Mouse (Mus musculus) forebrain, embryonic 13.5 days (tissue): Measurements from ENCODE around the gene Noa1. TPM values are rescaled to one million over a fixed set of nuclear protein-coding genes. Genes with fewer than 3 reads are reported as not detected.
A peak's percentile ranks its signal among the peaks of the same experiment; 100 is the strongest.

Source experiments
- ATAC-seq: fragments of 200-750 bp; cut with Nextera tagmentation; 2 replicates; pipeline ENCODE4 v1.8.0; 2017
- H3K27ac ChIP-seq: fragments of 300-500 bp; sonication (generic); 2 replicates; pipeline ENCODE4 v1.5.1; 2015; ENCODE audit warnings: inconsistent platforms, mild to moderate bottlenecking, moderate library complexity
- H3K27me3 ChIP-seq: fragments of 300-500 bp; sonication (generic); 2 replicates; pipeline ENCODE4 v1.6.1; 2015; ENCODE audit warnings: mild to moderate bottlenecking, inconsistent platforms
- H3K36me3 ChIP-seq: fragments of 300-500 bp; sonication (generic); 2 replicates; pipeline ENCODE4 v1.6.1; 2015; ENCODE audit warnings: mild to moderate bottlenecking, inconsistent platforms; ENCODE audit not compliant: poor library complexity, severe bottlenecking
- H3K4me1 ChIP-seq: fragments of 300-500 bp; sonication (generic); 2 replicates; pipeline ENCODE4 v1.6.1; 2015; ENCODE audit warnings: inconsistent platforms
- H3K4me2 ChIP-seq: fragments of 300-500 bp; sonication (generic); 2 replicates; pipeline ENCODE4 v1.6.1; 2015; ENCODE audit warnings: inconsistent platforms, mild to moderate bottlenecking, moderate library complexity
- H3K4me3 ChIP-seq: fragments of 300-500 bp; sonication (generic); 2 replicates; pipeline ENCODE4 v1.5.1; 2015; ENCODE audit warnings: mild to moderate bottlenecking, inconsistent platforms
- H3K9ac ChIP-seq: fragments of 300-500 bp; sonication (generic); 2 replicates; pipeline ENCODE4 v1.6.1; 2015; ENCODE audit warnings: mild to moderate bottlenecking, inconsistent platforms
- H3K9me3 ChIP-seq: fragments of 300-500 bp; sonication (generic); replicated peaks from 2 replicates; pipeline ENCODE4 v1.6.1; 2016; ENCODE audit warnings: inconsistent platforms
- WGBS: fragments of 180-500 bp; shearing (Covaris S2); methylation state at CpG from one replicate; pipeline ENCODE4 v1.1.7; 2015; 5-methylcytosine and 5-hydroxymethylcytosine counted together
- polyA plus RNA-seq: library from polyadenylated mRNA; unstranded; fragments of >200 nt; fragmentation: Nextera tagmentation; extraction: Ambion mirVana; gene quantifications from 2 replicates; pipeline ENCODE4 v1.2.1, GENCODE M21; 2015

Noa1 gene
- polyA plus RNA-seq, 1 experiment from 2014 or later, result 33.8 TPM

DNA sequence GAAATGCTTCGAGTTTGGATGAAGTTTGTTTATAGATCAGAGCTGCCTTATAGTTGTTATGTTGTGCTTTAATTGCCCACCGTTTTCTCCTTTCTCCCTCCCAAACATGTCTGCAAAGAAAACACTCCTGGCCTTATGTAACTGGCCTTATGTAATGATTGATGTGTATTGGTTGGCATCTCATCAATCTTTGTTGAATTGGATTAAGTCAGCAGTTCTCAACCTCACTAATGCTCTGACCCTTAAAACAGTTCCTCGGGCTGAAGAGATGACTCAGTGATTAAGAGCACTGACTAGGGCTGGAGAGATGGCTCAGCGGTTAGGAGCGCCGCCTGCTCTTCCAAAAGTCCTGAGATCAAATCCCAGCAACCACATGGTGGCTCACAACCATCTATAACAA lies 5.1 kb upstream of the Noa1 start:
- Histone ChIP-seq H3K4me2 (no peak overlapping the region), H3K27me3 (no peaks in the 10 kb centered on the region), H3K27ac (no peak overlapping the region), H3K4me3 (no peak overlapping the region), H3K9ac (no peak overlapping the region), H3K4me1 (peaks cover 15% of the 10 kb centered on the region), H3K9me3 (no peaks in the 10 kb centered on the region), H3K36me3 (peaks cover 62% of the 10 kb centered on the region)
- 94% methylated on average over 6 of the region's 6 CpGs for WGBS
- ATAC-seq, result no peak

- Histone ChIP-seq H3K27me3 (no peaks in the 10 kb centered on the region), H3K9ac (no peak overlapping the region), H3K9me3 (no peaks in the 10 kb centered on the region), H3K4me2 (no peak overlapping the region), H3K36me3 (peaks cover 57% of the 10 kb centered on the region), H3K4me1 (peaks cover 15% of the 10 kb centered on the region), H3K27ac (no peak overlapping the region), H3K4me3 (no peak overlapping the region)
- WGBS, result 94% methylated on average over 4 of the region's 4 CpGs
- no peak for ATAC-seq
Measured at GRCm38 (mm10) chr5:77314206-77314605, 4.3 kb upstream of the Noa1 start.

DNA sequence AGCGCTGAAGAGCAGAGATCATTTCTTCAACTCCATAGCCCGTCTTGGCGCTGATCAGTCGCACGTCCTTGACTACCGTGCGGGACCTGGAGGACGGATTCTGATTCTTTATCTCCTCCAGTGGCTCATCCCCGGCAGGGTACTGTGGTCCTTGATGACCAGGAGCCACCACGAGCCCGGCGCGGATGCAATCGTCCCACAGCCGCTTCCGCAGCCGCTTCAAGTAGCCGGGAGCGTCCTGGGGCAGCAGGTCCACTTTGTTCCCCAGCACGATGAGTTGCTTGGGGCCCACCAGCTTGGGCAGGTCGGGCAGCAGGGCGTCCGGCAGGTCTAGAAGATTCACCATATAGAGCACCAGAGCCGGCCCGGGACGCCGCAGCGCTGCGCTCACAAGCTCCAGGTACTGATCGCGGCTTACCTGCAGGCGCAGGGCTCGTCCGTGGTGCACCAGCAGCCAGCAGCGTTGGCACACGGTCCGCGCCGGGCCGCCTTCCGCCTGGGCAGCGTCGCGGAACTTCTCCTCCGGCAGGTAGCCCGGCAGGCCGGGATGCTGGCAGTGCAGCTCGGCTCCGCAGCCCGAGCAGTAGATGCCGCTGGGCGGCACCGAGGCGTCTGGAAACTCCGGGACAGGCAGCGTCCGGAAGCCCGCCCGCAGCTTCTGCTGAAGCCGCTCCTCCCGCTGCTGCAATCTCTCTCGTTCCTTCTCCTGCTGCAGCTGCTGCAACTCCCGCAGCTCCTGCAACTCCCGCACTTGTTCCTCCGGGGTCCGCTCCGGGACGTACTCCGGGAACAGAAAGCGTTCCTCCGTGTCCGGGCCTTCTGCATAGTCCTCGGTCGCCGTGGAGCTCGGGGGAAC lies 605 bp downstream of the Noa1 start:
- H3K27ac ChIP-seq, result peak overlapping the region; percentile 88
- peak overlapping the region; percentile 94 for H3K9ac ChIP-seq
- no peaks in the 10 kb centered on the region for H3K27me3 ChIP-seq
- H3K36me3 ChIP-seq, result peaks cover 44% of the 10 kb centered on the region
- H3K9me3 ChIP-seq, result no peaks in the 10 kb centered on the region
- peak overlapping the region; percentile 99 for H3K4me2 ChIP-seq
- WGBS, result under 1% methylated on average over 74 of the region's 76 CpGs
- peak; percentile 25 for ATAC-seq
- peak overlapping the region; percentile 99 for H3K4me3 ChIP-seq
- H3K4me1 ChIP-seq, result peaks cover 35% of the 10 kb centered on the region

DNA sequence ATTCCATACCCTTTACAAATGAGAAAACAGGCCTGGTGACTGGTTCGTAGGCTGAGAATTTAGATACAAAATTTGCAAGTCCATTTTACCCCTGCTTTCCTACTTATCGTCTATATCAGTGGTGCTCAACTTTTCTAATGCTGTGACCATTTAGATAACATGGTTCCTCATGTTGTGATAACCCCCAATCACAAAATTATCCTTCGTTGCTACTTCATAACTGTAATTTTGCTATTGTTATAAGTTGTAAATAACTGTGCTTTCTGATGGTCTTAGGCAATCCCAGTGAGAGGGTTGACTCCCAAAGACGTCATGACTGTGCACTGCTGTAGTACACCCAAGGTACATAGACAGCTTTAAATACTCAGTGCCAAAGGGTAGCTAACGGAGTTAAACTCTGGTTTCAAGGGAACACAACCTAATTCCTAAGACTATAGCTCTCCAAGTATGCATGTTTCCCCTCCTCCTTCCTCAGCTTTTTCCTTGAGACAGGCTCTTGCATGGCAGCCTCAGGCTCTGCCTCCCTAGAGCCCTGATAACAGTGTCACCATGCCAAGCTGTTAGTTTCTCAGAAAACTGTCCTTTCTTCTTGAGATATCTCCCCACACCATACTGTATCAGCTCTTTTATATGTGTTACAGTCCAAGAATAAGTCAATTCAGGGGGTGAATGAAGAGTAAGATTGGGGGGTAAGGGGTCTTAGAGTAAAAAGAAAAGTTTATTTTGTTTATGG lies 1.9 kb downstream of the Noa1 start:
- Histone ChIP-seq H3K27me3 (no peaks in the 10 kb centered on the region), H3K9ac (peak overlapping the region; percentile 94), H3K4me2 (peak overlapping the region; percentile 99), H3K4me1 (peaks cover 35% of the 10 kb centered on the region), H3K9me3 (no peaks in the 10 kb centered on the region), H3K27ac (no peak overlapping the region), H3K36me3 (peaks cover 41% of the 10 kb centered on the region), H3K4me3 (peak overlapping the region; percentile 99)
- WGBS, result 81% methylated on average over 5 of the region's 5 CpGs
- no peak for ATAC-seq

DNA sequence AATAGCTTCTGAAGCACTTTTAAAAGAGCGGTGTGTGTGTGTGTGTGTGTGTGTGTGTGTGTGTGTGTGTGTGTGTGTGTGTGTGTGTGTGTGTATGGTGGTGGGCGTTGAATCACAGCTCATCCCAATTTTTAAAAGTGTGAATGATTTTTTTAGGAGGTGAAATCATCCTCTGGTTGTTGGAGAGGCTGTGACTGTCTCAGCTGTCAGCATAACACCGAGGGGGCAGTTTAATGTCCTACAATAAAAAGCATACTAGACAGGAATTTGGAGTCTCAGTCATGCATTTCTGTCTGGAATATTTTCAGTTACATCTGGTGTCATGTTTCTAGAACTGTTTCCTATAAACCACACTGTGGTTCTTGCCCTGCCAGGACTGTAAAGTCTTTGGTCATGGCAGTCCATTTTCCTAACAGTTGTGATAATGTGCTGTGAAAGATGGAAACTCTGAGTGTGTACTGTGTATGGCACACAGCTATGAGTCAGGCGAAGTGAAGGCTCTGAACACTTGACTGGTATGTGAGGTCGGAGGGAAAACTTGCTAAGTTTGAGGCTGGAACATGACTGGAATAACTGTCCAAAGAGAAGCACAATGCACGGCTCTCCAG lies 8.5 kb downstream of the Noa1 start:
- Histone ChIP-seq H3K27ac (no peak overlapping the region), H3K4me2 (no peak overlapping the region), H3K9ac (no peak overlapping the region), H3K4me3 (no peak overlapping the region), H3K27me3 (no peaks in the 10 kb centered on the region), H3K4me1 (no peaks in the 10 kb centered on the region), H3K9me3 (no peaks in the 10 kb centered on the region), H3K36me3 (peaks cover 76% of the 10 kb centered on the region)
- no peak for ATAC-seq
- WGBS, result 93% methylated on average over 6 of the region's 6 CpGs

GRCm38 (mm10) chr5:77299486-77299885 lies 10.4 kb downstream of the Noa1 start:
- no peak for ATAC-seq
- WGBS, result 92% methylated on average over 2 of the region's 2 CpGs
- H3K9ac ChIP-seq, result no peak overlapping the region
- no peaks in the 10 kb centered on the region for H3K9me3 ChIP-seq
- H3K4me1 ChIP-seq, result no peaks in the 10 kb centered on the region
- H3K36me3 ChIP-seq, result peaks cover 74% of the 10 kb centered on the region
- H3K27me3 ChIP-seq, result no peaks in the 10 kb centered on the region
- no peak overlapping the region for H3K4me3 ChIP-seq
- H3K4me2 ChIP-seq, result no peak overlapping the region
- no peak overlapping the region for H3K27ac ChIP-seq

- Histone ChIP-seq H3K27ac (no peak overlapping the region), H3K27me3 (no peaks in the 10 kb centered on the region), H3K4me1 (no peaks in the 10 kb centered on the region), H3K9me3 (no peaks in the 10 kb centered on the region), H3K9ac (no peak overlapping the region), H3K4me2 (no peak overlapping the region), H3K4me3 (no peak overlapping the region), H3K36me3 (peaks cover 93% of the 10 kb centered on the region)
- no peak for ATAC-seq
- 92% methylated on average over 7 of the region's 7 CpGs for WGBS
Measured at GRCm38 (mm10) chr5:77292803-77293522, 16.9 kb downstream of the Noa1 start.

DNA sequence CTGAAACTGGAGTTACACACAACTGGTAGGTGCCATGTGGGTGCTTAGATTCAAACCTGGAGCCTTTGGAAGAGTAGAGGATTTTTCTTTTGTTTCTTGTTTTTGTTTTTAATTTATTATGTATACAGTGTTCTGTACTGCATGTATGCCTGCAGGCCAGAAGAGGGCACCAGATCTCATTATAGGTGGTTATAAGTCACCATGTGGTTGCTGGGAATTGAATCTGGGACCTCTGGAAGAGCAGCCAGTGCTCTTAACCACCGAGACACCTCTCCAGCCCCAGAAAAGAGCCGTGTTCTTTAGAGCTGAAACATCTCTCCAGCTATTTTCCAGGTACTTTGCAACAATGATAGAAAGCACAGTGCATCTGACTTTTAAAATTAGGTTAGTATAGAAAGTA lies 19.3 kb downstream of the Noa1 start:
- Histone ChIP-seq H3K4me1 (no peaks in the 10 kb centered on the region), H3K9ac (no peak overlapping the region), H3K9me3 (no peaks in the 10 kb centered on the region), H3K4me2 (no peak overlapping the region), H3K36me3 (peaks cover 88% of the 10 kb centered on the region), H3K27me3 (no peaks in the 10 kb centered on the region), H3K4me3 (no peak overlapping the region), H3K27ac (no peak overlapping the region)
- ATAC-seq, result no peak
- WGBS, result 91% methylated on average over 2 of the region's 2 CpGs

DNA sequence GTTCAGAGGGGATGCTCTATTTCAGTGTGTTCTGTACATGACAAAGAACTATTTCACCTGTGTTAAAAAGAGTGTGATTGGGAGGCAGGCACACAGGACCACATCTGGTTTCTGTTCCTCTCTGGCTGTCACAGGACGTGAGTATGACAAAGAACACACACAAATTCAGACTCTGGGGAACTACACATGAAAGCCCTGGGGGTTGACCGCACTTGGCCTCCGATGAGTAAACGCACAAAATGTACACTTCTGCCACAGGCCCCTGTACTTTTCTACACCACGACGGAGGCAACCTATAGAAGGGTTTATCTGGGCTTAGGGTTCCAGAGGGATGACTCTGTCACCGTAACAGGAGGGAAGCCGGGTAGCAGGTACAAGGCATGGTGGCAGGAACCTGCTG lies 20.2 kb downstream of the Noa1 start:
- Histone ChIP-seq H3K9ac (no peak overlapping the region), H3K36me3 (peaks cover 80% of the 10 kb centered on the region)
- 92% methylated on average over 8 of the region's 8 CpGs for WGBS

DNA sequence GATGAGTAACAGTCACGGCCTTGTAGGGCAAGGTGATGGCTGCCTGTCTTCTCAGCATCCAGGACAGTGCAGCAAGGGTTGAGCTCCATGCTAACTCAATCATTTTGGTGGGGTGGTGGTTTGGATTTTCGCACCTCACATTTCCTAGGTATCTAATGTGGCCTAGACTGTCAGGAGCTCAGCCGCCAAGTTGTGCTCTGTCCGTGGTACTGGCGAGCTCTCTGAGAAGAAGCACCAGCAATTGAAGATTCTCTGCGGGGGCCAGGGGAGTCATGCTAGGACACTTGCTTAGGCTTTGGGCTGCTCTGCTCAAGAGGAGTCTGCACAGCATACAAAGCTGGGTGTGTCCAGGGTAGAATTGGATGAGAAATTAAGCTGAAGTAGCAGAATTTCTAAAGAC lies 22.0 kb downstream of the Noa1 start:
- H3K4me2 ChIP-seq, result no peak overlapping the region
- H3K4me1 ChIP-seq, result no peaks in the 10 kb centered on the region
- WGBS, result 81% methylated on average over 6 of the region's 6 CpGs
- H3K9ac ChIP-seq, result no peak overlapping the region
- H3K27me3 ChIP-seq, result no peaks in the 10 kb centered on the region
- H3K27ac ChIP-seq, result no peak overlapping the region
- no peaks in the 10 kb centered on the region for H3K9me3 ChIP-seq
- H3K4me3 ChIP-seq, result no peak overlapping the region
- ATAC-seq, result no peak
- peaks cover 75% of the 10 kb centered on the region for H3K36me3 ChIP-seq

More for the DNA sequence above, 20.2 kb downstream of the Noa1 start:
- ATAC-seq, result no peak
- Histone ChIP-seq H3K27me3 (no peaks in the 10 kb centered on the region), H3K4me3 (no peak overlapping the region), H3K27ac (no peak overlapping the region), H3K4me1 (no peaks in the 10 kb centered on the region), H3K4me2 (no peak overlapping the region), H3K9me3 (no peaks in the 10 kb centered on the region)

GRCm38 (mm10) chr5:77286904-77287303 lies 23.0 kb downstream of the Noa1 start:
- 71% methylated on average over 5 of the region's 5 CpGs for WGBS
- no peak for ATAC-seq

GRCm38 (mm10) chr5:77285685-77286084 lies 24.2 kb downstream of the Noa1 start:
- no peak overlapping the region for H3K4me2 ChIP-seq
- H3K27me3 ChIP-seq, result no peaks in the 10 kb centered on the region
- WGBS, result 80% methylated on average over 7 of the region's 7 CpGs
- peaks cover 77% of the 10 kb centered on the region for H3K36me3 ChIP-seq
- H3K4me1 ChIP-seq, result no peaks in the 10 kb centered on the region
- no peak overlapping the region for H3K9ac ChIP-seq
- no peak overlapping the region for H3K27ac ChIP-seq
- no peaks in the 10 kb centered on the region for H3K9me3 ChIP-seq
- H3K4me3 ChIP-seq, result no peak overlapping the region
- no peak for ATAC-seq

More at GRCm38 (mm10) chr5:77286904-77287303, 23.0 kb downstream of the Noa1 start:
- Histone ChIP-seq H3K4me1 (no peaks in the 10 kb centered on the region), H3K9ac (no peak overlapping the region), H3K27me3 (no peaks in the 10 kb centered on the region), H3K36me3 (peaks cover 75% of the 10 kb centered on the region), H3K27ac (no peak overlapping the region), H3K9me3 (no peaks in the 10 kb centered on the region), H3K4me2 (no peak overlapping the region), H3K4me3 (no peak overlapping the region)
